Mouse (Mus musculus) midbrain, embryonic 10.5 days (tissue): ENCODE measurements around the gene S100pbp. TPM values are rescaled to one million over a fixed set of nuclear protein-coding genes. Genes with fewer than 3 reads are reported as not detected.

Experiments
- DNase-seq: peaks from one replicate; pipeline ENCODE4 v3.0.0-alpha.2; 2017; ENCODE audit warnings: low spot score
- H3K27ac ChIP-seq: fragments of 300-500 bp; sonication (generic); replicated peaks from 2 replicates; pipeline ENCODE4 v1.5.1; 2016; ENCODE audit warnings: mild to moderate bottlenecking
- H3K27me3 ChIP-seq: fragments of 300-500 bp; sonication (generic); 2 replicates; pipeline ENCODE4 v1.6.1; 2016; ENCODE audit warnings: low read depth, mild to moderate bottlenecking; ENCODE audit not compliant: poor library complexity, severe bottlenecking
- H3K36me3 ChIP-seq: fragments of 300-500 bp; sonication (generic); 2 replicates; pipeline ENCODE4 v1.6.1; 2016; ENCODE audit warnings: mild to moderate bottlenecking, moderate library complexity
- H3K4me1 ChIP-seq: fragments of 300-500 bp; sonication (generic); 2 replicates; pipeline ENCODE4 v1.6.1; 2016
- H3K4me3 ChIP-seq: fragments of 300-500 bp; sonication (generic); 2 replicates; pipeline ENCODE4 v1.5.1; 2016; ENCODE audit warnings: mild to moderate bottlenecking, moderate library complexity
- H3K9me3 ChIP-seq: fragments of 300-500 bp; sonication (generic); replicated peaks from 2 replicates; pipeline ENCODE4 v1.6.1; 2016; ENCODE audit warnings: mild to moderate bottlenecking
- WGBS: fragments of 180-500 bp; shearing (Covaris S2); methylation state at CpG from one replicate; pipeline ENCODE4 v1.1.7; 2016; 5-methylcytosine and 5-hydroxymethylcytosine counted together
- polyA plus RNA-seq: library from polyadenylated mRNA; unstranded; fragments of >200 nt; fragmentation: Nextera tagmentation; extraction: Ambion mirVana; gene quantifications from 2 replicates; pipeline ENCODE4 v1.2.1, GENCODE M21; 2016

The S100pbp gene
- polyA plus RNA-seq, result 28.2 and 28.8 TPM in 2 replicates

GRCm38 (mm10) chr4:129189542-129190519, at the start of gene S100pbp, which contains the start of gene Yars:
TSS of gene S100pbp (minus strand) at chr4:129189727.
TSS of gene Yars (plus strand) at chr4:129189760.
- Histone ChIP-seq H3K36me3 (peaks cover 27% of the 10 kb centered on the region), H3K4me1 (peaks cover 36% of the 10 kb centered on the region), H3K9me3 (no peaks in the 10 kb centered on the region), H3K27me3 (no peaks in the 10 kb centered on the region), H3K4me3 (peak within 1 kb of the TSS; percentile 97), H3K27ac (peak within 1 kb of the TSS; percentile 97)
- DNase-seq, result peak; percentile 99
- WGBS, result under 1% methylated on average over 56 of the region's 58 CpGs

GRCm38 (mm10) chr4:129239075-129239474, 49.5 kb upstream of the S100pbp start:
- Histone ChIP-seq H3K4me3 (peak overlapping the region; percentile 88), H3K9me3 (no peaks in the 10 kb centered on the region), H3K4me1 (peaks cover 81% of the 10 kb centered on the region), H3K27me3 (peaks cover 29% of the 10 kb centered on the region), H3K27ac (peak overlapping the region; percentile 88), H3K36me3 (no peaks in the 10 kb centered on the region)
- WGBS, result under 1% methylated on average over 29 of the region's 29 CpGs
- peak; percentile 88 for DNase-seq

GRCm38 (mm10) chr4:129238579-129239016, 49.1 kb upstream of the S100pbp start:
- WGBS, result under 1% methylated on average over 23 of the region's 23 CpGs
- Histone ChIP-seq H3K27me3 (peaks cover 29% of the 10 kb centered on the region), H3K4me1 (peaks cover 81% of the 10 kb centered on the region), H3K27ac (peak overlapping the region; percentile 88), H3K9me3 (no peaks in the 10 kb centered on the region), H3K4me3 (peak overlapping the region; percentile 88), H3K36me3 (no peaks in the 10 kb centered on the region)
- no peak for DNase-seq

GRCm38 (mm10) chr4:129237843-129238441, 48.4 kb upstream of the S100pbp start:
- H3K27ac ChIP-seq, result peak overlapping the region; percentile 88
- peak overlapping the region; percentile 88 for H3K4me3 ChIP-seq
- 3% methylated on average over 21 of the region's 21 CpGs for WGBS
- H3K9me3 ChIP-seq, result no peaks in the 10 kb centered on the region
- H3K4me1 ChIP-seq, result peaks cover 82% of the 10 kb centered on the region
- no peaks in the 10 kb centered on the region for H3K36me3 ChIP-seq
- DNase-seq, result peak; percentile 72
- H3K27me3 ChIP-seq, result peaks cover 29% of the 10 kb centered on the region

GRCm38 (mm10) chr4:129236236-129236813, 46.8 kb upstream of the S100pbp start:
- no peaks in the 10 kb centered on the region for H3K36me3 ChIP-seq
- no peak for DNase-seq
- 0 out of 2 replicates have a peak overlapping the region, but pooled peaks have one; percentile 18 for H3K4me3 ChIP-seq
- H3K4me1 ChIP-seq, result peaks cover 82% of the 10 kb centered on the region
- no peaks in the 10 kb centered on the region for H3K9me3 ChIP-seq
- 85% methylated on average over 8 of the region's 8 CpGs for WGBS
- peak overlapping the region; percentile 24; the same call in 1 of the 2 replicates for H3K27ac ChIP-seq
- H3K27me3 ChIP-seq, result peaks cover 18% of the 10 kb centered on the region

- H3K36me3 ChIP-seq, result no peaks in the 10 kb centered on the region
- 78% methylated on average over 3 of the region's 3 CpGs for WGBS
- H3K4me3 ChIP-seq, result no peak overlapping the region
- no peaks in the 10 kb centered on the region for H3K9me3 ChIP-seq
- peaks cover 6% of the 10 kb centered on the region for H3K27me3 ChIP-seq
- H3K4me1 ChIP-seq, result peaks cover 82% of the 10 kb centered on the region
- no peak overlapping the region; the same call in 1 of the 2 replicates for H3K27ac ChIP-seq
- no peak for DNase-seq
Measured at GRCm38 (mm10) chr4:129235147-129235546, 45.6 kb upstream of the S100pbp start.

GRCm38 (mm10) chr4:129234488-129234887, 45.0 kb upstream of the S100pbp start:
- H3K27ac ChIP-seq, result no peak overlapping the region
- H3K27me3 ChIP-seq, result 0 out of 2 replicates have a peak, but pooled peaks cover 4% of the 10 kb centered on the region
- no peaks in the 10 kb centered on the region for H3K9me3 ChIP-seq
- H3K4me1 ChIP-seq, result peaks cover 80% of the 10 kb centered on the region
- WGBS, result 82% methylated on average over 7 of the region's 7 CpGs
- no peak overlapping the region for H3K4me3 ChIP-seq
- no peaks in the 10 kb centered on the region for H3K36me3 ChIP-seq
- DNase-seq, result no peak

GRCm38 (mm10) chr4:129232561-129233360, 43.2 kb upstream of the S100pbp start:
- Histone ChIP-seq H3K27me3 (peaks cover 16% of the 10 kb centered on the region), H3K4me3 (no peak overlapping the region), H3K4me1 (peaks cover 70% of the 10 kb centered on the region), H3K36me3 (no peaks in the 10 kb centered on the region), H3K9me3 (no peaks in the 10 kb centered on the region), H3K27ac (peak overlapping the region; percentile 46)
- WGBS, result 69% methylated on average over 9 of the region's 9 CpGs
- no peak for DNase-seq

- 69% methylated on average over 12 of the region's 12 CpGs for WGBS
- Histone ChIP-seq H3K4me1 (peaks cover 70% of the 10 kb centered on the region), H3K27ac (peak overlapping the region; percentile 46), H3K4me3 (no peak overlapping the region), H3K36me3 (no peaks in the 10 kb centered on the region), H3K9me3 (no peaks in the 10 kb centered on the region), H3K27me3 (peaks cover 25% of the 10 kb centered on the region)
- no peak for DNase-seq
Measured at GRCm38 (mm10) chr4:129231594-129232450, 42.3 kb upstream of the S100pbp start.

GRCm38 (mm10) chr4:129230926-129231325, 41.4 kb upstream of the S100pbp start:
- Histone ChIP-seq H3K4me3 (no peak overlapping the region), H3K9me3 (no peaks in the 10 kb centered on the region), H3K27ac (peak overlapping the region; percentile 33; the same call in 1 of the 2 replicates), H3K27me3 (peaks cover 34% of the 10 kb centered on the region), H3K4me1 (peaks cover 70% of the 10 kb centered on the region), H3K36me3 (no peaks in the 10 kb centered on the region)
- no peak for DNase-seq
- 57% methylated on average over 8 of the region's 8 CpGs for WGBS

- DNase-seq, result no peak
- Histone ChIP-seq H3K27me3 (peaks cover 59% of the 10 kb centered on the region), H3K27ac (peak overlapping the region; percentile 77), H3K36me3 (peaks cover 26% of the 10 kb centered on the region), H3K9me3 (no peaks in the 10 kb centered on the region), H3K4me1 (peaks cover 74% of the 10 kb centered on the region), H3K4me3 (peak overlapping the region; percentile 49)
- WGBS, result 55% methylated on average over 8 of the region's 8 CpGs
Measured at GRCm38 (mm10) chr4:129227985-129228381, 38.5 kb upstream of the S100pbp start.
